Mouse (Mus musculus) frontal cortex, adult 2 months (tissue): ENCODE measurements at regions not wholly inside any gene's neighbourhood (a gene's known extent, or its start where the extent isn't known, plus 50 kb on each side); places are given as distances from the start of the nearest gene placed in this dataset.

Experiments used
- DNase-seq, 2 experiments: peaks; one replicate each; pipeline ENCODE4 v3.0.0; 2022; ENCODE audit warnings: low spot score in 1 of 2; ENCODE audit errors: extremely low spot score in 1 of 2

DNA sequence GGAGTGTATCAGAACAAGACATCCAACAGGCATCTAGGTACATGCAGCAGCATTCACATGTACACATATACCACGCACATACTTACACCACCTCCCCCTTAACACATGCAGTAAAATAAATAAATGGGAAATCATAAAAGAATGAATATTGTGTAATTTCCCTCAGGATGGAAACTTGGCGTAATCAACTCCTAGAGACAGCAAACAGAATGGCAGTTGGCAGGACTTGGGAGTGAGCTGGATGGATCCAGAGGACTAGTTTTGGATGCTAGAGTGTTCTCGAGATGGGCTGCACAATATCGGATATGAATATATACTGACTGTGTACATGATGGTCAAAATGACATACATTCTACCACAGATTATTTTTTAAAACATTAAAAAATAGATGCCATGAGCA, 66.0 kb upstream of the Cd93 start:
- DNase-seq = no peak

DNA sequence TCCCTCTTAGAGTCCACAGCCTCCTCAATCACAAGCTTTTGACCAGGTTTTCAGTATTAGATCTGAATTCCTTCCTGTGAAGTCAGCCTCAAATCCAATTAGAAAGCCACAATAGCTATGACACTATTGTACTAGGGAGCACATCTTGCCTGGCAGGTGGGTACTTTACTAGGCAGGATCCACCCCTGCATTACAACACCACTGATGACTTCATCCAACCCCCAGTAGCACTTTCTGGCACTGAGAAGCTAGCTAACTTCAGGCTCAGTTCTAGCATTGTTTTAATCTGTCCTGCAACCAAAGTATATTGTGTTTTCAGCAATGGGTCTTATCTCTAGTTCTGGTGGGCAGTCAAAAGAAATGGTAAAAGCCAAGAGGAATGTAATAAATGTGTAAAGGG, 64.2 kb upstream of the Cd93 start:
- DNase-seq = no peak

DNA sequence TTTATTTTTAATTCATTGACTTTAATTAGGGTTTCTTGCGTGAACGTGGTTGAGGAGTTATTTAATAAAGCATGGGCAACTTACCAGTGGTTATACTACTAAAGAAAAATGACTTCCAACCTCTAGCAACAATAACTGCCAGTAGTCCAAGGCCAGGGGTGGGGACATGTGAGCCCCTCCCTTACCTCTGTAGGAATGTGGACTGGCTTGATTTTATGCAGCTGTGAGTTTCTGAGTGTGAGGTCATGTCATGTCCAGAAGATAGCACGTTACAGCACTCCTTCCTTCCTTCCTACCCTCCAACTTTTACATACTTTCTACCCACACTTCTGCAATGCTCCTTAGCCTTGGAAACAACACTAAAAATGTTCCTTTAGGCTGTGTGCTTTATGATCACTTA, 63.6 kb upstream of the Cd93 start:
- DNase-seq = no peak

DNA sequence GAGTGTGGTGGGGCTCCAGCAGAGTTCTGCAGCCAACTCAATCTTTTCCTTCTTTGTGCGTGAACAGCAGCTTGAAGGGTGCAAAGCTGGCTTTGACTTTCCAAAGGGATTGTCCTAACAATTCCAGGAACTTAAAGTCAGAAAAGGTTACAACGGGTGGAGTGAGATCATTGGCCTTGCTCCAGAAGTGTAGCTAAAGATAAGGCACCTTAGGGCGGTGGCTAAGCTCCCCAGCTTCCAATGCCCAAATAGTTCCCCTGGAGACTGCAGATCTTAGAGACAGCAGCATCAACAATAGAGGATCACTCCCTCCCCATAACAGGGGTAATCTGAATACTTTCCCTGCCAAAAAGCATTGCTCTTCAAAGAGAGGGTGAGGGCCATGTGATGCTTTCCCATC, 62.3 kb upstream of the Cd93 start:
- DNase-seq = no peak

DNA sequence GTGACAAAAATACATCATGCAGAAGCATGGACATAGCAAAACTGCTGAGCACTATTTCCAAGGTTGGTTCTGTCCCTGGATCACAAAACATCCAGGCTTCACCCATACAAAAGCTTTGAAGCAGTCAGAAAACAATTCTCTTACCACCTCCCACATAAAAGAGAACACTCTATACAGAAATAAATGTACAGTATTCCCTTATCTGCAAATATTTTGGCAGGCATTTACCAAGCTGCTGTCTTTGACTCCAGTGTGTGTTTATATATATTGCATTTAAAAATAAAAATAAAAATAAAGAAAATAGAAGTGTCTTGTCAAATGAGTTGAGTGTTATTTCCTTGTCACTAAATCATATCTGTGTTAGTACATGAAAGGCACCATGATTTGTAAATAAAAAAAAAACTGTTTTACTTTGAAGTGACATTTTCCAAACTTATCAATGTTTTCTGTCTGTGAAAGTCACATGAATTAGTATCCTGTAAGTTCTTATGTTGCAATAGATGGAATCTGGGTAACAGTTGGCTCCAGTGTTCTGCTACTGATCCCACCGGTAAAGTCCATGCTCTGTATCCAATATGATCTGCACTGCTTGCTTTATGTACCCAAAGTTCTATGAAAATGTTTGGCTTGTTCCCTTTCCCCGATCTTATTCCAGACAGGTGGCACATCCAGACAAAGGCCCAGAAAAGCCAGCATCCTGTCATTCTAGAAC, 59.9 kb upstream of the Cd93 start:
- no peak for DNase-seq

DNA sequence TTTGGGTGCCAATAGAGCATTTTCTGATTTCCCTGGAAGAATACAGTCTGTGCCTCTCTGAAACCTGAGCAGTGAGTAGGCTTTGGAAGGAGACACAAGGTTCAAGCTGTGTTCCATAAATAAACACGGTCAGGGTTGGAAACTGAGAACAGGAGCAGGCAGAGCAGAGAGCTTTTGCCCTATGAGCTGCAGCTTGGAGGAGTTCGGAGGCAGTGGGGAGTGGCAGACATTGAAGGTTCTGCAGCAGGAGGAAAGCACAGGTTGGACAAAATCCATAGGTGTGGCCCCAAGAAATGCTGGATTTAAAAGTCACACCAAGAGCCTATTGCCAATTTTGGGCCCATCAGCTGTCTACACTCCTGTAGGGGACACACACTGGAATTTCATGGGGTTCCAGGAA, 59.0 kb upstream of the Cd93 start:
- no peak for DNase-seq

DNA sequence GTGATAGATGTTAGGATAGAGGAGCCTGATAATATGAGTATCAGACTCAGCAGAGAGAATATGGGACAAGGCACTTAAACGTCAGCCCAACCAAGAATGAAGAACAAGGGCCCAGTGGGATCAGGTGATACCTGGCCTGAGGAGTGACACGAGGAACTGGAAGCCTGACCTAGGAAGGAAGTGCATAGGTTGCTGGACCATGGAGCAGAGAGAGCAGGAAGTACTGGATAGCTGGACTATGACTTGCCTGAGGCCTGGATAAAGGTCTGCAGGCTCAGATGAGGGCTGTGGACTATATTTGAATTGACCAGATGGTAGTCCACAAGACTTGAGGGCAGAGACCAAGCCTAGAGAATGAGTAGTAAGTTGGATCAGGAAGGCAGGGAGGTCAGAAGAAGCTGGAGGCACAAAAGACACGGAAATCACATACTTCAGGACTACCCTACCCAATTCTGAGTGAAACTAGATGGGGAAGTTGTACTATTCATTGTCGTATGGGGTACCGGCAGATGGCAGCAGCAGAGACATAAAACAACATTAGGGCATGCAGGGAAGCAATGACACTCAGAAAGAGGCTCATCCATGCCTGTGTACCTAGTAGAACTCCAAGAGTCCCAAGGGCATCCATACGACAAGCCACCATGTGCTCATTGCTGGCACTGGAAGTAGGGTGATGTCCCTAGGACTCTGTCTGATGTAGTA, 57.0 kb upstream of the Cd93 start:
- no peak for DNase-seq

DNA sequence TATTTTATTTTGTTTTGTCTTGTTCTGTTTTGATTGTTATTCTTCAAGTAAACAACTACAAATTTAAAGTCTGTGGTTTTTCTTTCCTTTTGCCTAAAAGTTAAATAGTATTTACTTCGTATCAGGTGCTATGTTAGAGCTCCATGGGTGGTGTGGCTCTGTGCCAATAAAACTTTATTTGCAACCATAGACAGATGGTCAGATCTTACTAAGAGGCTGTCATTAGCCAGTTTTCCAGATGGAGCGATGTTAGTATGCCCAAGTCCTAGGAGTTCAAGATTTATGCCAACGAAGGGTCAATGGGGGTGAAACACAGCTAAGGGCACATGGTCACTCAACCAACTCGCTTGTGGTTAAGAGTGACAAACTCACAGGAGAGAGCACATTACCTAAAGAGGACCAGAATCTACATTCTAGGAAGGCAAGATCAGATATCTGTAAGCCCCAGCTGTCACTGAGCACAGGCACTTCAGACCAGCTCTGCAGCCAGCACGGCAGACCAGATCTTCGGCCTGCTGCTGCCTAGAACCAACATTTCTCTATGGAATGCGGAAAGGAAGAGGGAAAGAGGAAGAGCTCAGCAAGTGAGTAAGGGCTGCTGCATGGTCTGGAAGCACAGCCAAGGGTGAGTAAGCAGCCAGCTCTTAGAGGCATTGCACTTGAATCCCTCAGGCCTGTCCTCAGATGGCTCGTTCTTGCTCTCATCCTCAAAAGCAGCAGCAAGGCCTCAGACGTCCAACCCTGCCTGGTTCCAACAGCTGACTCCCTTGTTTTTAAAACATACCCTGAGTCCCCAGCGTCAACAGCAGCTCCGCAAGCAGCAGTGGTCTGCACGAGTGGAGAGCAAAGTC, 54.3 kb upstream of the Cd93 start:
- DNase-seq = no peak

DNA sequence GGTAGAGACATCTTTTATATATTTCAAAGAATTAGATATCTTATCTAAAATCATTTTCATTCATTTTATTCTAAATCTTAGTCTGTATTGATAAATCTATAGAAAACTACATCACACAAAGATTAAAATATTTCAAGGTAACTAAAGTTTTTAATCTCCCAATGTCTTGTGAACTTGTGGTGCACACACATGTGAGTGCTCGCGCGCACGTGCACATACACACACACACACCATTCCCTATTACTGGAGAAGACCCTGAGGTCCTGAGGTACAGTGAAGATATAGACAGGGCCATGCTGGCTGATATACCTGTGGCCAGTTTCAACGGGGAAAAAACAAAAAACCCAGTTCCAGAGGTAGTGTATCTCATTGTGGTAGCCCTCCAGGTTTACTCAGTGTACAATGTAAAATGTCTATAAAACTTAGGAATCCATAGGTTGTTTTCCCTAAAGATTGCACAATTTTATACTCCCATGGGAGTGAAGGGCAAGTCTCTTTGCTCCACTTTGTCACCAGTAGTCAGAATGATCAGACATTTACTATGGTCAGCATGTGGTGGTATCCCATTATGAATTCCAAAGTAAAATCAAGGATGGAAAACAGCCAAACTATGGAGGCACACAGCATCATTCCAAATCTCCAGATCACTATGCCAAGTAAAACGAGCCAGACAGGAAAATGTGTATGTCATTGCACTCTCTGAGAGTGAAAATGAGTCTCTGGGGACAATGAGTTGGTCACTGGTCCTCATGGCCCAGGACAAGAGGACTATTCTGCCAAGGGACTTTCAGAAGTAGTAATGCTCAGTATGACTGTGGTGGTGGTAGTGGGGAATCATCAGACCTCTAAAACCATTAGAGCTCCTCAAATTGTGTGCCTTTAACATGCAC, 53.0 kb upstream of the Cd93 start:
- no peak for DNase-seq

DNA sequence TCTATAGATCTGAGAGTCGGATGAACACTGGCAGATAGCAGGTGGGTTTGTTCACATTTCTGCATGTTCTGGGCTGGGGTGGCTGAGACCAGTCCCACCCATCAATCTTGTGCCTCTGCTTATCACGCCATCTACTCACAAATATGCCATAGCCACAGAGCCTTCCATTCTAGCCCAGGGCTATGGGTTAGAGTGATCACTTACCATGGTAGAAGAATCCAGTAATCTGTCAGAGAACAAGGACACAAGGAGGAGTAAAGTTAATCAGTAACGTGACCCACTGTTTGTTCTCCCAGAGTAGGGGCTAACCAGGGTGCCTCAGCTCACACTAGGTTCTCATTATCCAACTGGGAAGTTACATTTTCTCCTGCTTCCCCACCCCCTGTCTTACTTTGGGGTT, 52.1 kb upstream of the Cd93 start:
- no peak for DNase-seq

DNA sequence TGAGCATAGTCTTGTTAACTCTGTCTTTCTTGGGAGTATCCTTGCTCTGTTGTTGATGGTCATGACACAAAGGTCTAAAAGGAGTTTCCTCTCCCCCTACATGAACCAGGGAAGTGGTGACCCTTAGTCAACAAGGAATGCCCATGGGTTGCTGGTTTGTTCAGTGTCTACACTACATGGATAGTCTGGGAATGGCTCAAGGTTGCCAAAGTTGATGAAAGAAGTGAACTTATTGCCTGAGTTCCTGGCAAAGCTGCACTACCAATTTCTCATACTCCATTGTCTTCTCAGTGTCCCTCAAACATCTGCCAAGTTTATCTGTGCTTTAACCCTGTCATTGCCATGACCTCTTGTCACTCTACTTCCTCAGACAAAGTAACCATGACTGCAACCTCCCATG, 49.9 kb upstream of the Cd93 start:
- DNase-seq = no peak
